Mouse (Mus musculus): ENCODE measurements around the gene Fyb.

Gene Fyb

DNA sequence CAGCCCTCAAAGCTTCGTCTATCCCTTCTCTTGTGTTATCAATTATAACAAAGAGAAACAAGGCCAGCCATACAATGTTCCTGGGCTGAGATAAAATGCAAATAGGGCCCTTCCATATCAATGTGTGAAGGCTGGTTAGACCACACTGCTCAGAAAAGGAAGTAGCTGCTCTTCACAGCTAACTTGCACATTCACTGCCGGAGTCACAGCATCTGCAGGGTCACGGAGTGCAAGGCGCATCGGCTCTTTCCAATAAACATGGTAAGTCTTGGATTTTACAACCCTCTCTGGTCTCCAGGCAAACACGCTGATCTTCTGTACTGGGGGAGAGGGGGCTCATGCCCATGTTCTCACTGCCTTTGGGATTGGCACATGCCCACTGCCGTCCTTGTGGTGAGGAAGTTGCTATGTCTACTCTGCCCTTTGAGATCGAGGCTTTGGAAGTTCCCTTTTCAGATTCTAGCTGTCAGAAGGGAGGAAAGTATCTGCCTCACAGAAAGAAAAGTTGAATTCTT is at the start of gene Fyb:
Fyb (plus strand) TSS at position 201 of the 515 bp plus-strand sequence.
- no peak for DNase-seq

DNA sequence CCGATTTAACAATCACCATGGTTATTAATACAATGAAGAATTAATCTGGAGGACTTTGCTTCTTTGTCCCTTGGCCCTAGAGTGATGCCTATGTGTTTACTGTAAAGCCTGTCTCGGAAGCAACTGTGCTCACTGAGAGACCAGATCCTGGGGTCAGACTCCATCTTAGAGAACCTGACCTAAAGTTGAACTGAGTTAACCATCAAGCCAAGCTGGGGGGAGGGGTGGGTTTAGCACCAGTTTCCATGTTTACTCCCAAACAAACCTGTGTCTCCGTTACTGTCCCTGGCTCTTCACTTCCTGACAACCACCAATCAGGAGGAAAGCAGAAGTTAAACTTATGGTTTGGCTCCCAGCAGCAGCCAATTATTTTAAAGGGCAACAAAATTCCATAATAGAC is 39.1 kb upstream of the Fyb start:
- no peak for DNase-seq

DNA sequence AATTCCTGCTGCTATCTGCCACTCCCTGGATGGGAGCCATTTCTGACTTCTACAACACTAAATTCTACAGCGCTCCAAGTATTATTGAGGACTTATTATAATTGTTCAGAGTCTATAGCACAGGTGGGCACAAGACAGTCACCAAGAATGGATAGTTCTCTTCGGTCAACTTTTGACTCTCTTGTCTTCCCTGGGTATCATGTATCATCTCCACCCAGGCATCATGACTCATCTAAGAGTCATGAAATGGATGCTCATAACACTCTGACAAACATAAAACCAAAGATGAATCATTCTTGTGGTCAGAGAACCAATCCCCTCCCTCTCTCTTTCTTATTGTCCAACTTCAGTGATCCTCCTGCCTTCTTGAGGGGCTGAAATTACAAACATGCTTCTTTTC is 30.3 kb upstream of the Fyb start:
- no peak for DNase-seq

- DNase-seq = no peak
Observed at GRCm38 (mm10) chr15:6498396-6499070, 24.1 kb upstream of the Fyb start.

DNA sequence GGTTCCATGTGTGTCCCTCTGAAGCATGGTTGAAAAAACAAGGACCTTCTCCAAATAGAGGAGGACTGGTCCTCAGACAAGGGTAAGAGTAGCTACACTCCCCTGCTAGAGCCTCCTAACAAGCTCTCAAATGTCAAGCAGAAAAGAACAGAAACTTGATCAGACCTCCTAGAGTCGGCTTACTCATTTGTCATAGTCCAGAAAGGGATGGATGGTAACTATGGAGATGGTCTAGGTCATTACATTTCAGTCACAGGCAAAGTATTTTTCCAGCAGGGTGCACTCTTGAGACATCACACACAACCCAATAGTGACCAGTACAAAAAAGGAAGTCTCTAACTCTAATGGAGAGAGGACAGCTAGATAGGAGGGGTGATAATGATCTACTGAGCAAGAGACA is 21.9 kb upstream of the Fyb start:
- no peak for DNase-seq

- no peak for DNase-seq
Observed at GRCm38 (mm10) chr15:6517525-6517924, 5.1 kb upstream of the Fyb start.

DNA sequence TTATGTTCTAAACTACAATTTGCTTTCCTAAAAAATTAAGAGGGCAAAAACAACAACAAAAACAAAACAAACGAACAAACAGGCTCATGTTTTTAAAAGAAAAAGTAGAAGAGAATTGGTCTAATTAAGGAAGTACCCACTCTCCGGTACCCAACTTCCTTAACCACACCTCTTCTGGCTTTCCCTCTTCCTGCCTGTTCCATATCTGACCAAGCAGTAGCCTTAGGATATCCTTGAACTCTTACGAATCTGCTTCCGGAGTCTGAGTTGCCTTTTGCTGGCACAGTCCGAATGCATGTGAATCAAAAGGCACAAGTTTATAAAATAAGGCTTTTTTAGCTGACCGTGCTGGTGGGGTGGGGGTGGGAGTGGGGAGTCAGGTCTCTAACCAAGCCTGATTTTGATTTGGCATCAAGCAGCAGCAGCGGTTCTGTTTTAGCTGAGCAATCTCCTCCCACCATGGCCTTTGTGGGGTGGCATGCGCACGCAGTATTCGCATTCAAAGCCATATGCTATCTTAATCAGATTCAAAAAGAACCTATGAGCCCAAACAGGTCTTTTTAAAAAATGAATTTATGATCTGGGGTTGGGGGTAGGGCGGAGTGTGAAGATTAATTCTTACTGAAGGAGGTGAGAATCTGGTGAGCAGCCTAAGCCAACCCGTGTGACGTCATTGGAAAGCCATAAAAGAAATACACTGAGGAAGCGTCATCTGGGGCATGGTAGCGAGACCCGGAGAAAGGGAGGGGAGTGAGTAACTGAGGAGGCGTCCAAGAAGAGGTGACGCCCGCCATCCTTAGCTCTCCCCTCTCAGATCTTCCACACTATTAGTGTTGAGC is 3.0 kb upstream of the Fyb start:
- no peak for DNase-seq

- no peak for DNase-seq
Observed at GRCm38 (mm10) chr15:6520505-6521155, 2.0 kb upstream of the Fyb start.

DNA sequence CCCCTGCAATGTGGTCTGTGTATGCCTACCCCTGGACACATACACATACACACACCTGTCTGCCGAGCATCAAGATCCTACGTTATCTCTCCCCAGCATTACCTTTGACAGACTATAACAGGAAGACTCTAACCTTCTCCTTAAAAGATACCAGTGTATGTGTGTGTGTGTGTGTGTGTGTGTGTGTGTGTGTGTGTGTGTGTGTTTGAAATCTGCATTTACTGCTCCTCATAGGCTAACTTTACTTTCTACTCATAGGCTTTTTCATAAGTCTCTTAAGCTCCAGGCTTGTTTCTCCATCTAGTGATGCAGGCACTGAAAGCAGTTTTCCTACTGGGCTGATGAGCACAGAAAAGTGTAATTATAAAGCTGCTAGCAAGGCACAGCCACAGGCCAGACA is 2.1 kb downstream of the Fyb start:
- no peak for DNase-seq

DNA sequence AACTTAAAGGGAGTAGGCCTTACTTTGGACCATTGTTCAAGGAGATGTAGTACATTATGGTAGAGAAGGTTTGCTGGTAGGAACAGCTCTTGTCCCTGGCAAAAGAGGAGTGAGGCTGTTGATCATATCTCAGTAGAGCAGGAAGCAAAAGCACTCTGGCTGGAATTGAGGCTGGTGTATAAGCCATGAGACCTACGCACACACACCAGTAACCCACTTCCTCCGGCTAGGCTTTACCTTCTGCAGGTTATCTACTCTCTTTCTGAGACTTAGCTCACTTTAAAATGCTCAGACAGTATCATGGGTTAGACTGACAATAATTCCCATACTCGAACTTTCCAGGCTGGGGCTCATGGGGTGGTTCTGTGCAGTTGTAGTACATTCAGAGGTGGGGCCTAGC is 2.7 kb downstream of the Fyb start:
- no peak for DNase-seq

- no peak for DNase-seq
Observed at GRCm38 (mm10) chr15:6533858-6534343, 11.2 kb downstream of the Fyb start.

DNA sequence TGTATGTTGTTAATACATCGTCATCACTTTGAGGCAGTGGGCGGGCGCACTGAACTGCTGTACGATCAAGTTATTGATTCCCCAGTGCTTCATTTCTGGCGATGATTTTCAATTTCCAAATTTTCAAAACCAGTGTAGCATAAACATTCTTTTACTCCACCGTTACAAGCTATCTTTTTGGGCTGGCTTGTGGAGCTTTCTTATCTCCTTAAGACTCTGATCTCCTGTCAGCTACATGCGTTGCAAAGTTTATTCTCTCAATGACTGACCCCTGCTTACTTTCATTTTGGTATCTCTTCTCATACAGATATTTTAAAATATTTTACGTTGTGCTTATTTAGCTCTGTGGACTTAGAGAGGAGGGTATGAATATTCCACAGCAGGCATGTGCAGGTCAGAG is 11.9 kb downstream of the Fyb start:
- no peak for DNase-seq

DNA sequence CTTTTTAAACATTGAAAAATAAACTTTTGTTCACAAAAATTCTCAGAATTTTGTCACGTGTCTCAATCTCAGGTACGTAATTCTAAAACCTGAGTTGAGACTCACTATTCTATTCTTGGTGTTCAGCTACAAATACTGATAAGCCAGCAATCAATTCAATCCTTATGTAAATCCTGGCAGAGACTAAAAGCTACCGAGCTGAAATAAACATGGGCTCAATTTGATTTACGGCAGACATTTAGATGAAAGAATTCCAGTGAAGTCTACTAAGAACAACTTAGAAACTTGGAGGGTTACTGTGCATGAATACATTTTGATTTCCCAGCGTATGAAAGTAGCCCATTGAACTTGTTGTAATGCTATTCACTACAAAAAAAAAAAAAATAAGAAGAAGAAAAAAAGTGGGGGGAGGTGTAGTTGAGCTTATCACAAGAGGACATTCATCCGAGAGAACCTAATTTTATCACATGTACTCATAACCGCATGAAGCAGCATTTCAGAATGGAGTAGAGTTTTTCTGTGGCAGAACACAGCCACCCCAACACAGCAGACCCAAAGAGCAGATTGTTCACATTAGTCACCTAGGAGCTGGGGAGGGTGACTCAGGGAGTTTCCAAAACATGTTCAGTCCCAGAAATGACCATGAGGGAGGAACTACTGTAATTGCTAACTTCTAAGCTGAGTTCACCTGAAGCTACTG is 17.1 kb downstream of the Fyb start:
- no peak for DNase-seq

DNA sequence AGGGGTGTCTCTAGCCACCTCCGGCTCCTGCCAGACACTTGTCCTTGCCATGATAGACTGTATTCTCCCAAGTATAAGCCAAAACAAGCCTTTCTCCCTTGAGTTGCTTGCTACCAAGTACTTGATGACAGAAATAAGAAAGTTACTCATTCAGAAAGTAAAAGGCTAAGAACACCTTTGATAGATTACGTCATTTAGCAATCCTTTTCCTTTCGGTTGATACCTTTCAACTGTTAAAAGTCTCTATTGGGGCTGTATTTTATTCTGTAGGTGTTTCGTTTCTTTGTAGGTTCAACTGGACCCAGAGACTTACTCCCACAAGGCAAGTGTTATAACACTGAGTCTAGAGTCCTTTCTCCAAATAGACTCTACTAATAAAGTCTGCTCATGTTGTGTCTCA is 26.3 kb downstream of the Fyb start:
- DNase-seq = no peak

GRCm38 (mm10) chr15:6551875-6552274 is 29.2 kb downstream of the Fyb start:
- no peak for DNase-seq

- DNase-seq = no peak
Observed at GRCm38 (mm10) chr15:6554742-6555141, 32.1 kb downstream of the Fyb start.

GRCm38 (mm10) chr15:6555536-6555935 is 32.9 kb downstream of the Fyb start:
- DNase-seq = no peak

GRCm38 (mm10) chr15:6556272-6556671 is 33.6 kb downstream of the Fyb start:
- DNase-seq = no peak

DNA sequence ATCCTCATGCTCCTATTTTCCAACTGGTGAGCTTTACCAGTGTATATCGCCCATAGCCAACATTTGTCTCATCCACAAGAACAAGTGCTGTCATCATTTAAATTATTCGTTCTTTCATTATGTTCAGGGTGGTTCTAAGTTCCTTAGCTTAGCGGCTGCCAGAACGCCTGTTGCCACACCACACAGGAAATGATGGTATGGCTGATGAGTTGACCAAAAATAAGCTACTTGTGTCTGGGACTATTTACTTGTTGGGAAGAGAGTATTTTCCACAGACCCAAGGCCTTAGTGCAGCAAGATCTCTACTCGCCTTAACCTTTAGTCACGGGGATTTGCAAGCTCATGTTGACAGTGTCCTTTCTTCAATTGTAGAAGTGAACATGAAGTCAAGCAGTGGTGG is 34.3 kb downstream of the Fyb start:
- no peak for DNase-seq

- no peak for DNase-seq
Observed at GRCm38 (mm10) chr15:6557552-6557951, 34.9 kb downstream of the Fyb start.

- DNase-seq = no peak
Observed at GRCm38 (mm10) chr15:6559188-6559587, 36.5 kb downstream of the Fyb start.

DNA sequence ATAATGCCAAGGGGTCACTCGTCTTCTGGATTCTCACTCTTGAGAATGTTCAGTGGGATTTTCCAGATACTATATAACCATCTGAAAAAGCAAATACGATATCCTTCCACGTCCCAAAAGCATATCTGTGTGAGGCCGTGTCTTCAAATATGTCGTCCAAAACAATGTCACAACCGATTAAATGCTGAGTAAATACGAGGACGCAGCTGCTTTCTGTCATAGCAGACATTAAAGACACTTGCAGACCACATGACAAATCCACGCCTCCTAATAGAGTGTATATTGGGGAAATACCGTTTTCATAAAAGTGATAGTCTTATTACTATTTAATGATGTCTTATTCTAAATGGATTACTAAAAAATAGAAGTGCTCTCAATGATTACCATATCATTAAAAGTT is 38.0 kb downstream of the Fyb start:
- no peak for DNase-seq

DNA sequence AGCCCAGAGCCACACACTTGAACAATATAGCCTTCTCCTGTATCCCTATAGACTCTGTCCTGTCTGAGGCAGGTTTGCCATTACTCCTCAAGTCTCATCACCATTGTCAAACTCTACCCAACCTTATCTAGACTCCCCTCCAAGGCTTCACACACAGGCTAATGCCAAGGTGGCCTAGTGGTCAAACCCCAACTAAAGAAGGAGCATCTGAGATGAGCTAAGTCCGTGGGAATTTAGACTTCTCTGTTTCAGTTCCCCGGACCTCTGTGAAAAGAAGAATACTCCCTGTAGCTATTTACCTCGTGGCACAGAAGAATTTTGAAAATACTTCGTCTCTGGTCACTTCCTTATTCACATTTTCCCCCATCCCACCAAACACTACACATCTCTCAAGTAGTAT is 39.5 kb downstream of the Fyb start:
- no peak for DNase-seq

Measured in cerebellum, postnatal 14 days (tissue).